Mouse (Mus musculus): ENCODE data around the gene Bckdha. TPM values are rescaled to one million over a fixed set of nuclear protein-coding genes. Genes with fewer than 3 reads are reported as not detected.

The Bckdha gene
- polyA plus RNA-seq, 1 experiment from 2014 or later: 43.2 TPM

DNA sequence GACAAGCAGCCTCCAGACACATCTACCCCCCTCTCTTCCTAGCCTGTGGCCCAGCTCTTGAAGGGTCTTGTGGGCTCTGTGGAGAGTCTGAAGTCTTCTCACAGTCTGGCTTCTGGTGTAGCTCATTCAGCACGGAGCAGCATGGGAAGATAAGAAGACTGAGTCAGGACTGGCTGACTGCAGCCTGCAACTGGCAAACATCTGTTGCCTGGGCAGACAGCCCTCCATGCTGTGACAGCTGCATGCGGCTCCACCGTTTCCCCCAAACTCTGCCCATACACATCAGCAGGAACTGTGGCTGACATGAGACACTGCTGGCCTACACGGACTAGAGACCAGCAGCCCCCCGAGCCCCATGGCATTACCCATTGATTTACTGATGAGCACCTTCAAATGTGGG is 33.9 kb downstream of the Bckdha start:
- DNase-seq (ENCODE audit: low spot score) (no peak), ATAC-seq (ENCODE audit: insufficient read depth, low FRiP score, low TSS enrichment) (no peak)
- Histone ChIP-seq H3K36me3 (ENCODE audit: control insufficient read depth, insufficient read depth, low read length) (peaks cover under 1% of the 10 kb centered on the region), H3K9ac (ENCODE audit: low read length) (no peak overlapping the region), H3K27me3 (ENCODE audit: control insufficient read depth, insufficient read depth, low read length) (peaks cover 15% of the 10 kb centered on the region), H3K4me1 (ENCODE audit: control insufficient read depth, insufficient read depth, low read length) (peaks cover 7% of the 10 kb centered on the region), H3K27ac (ENCODE audit: low read depth, low read length) (no peak overlapping the region), H3K4me2 (ENCODE audit: low read depth) (no peak overlapping the region), H3K4me3 (ENCODE audit: low read depth, low read length) (no peak overlapping the region), H3K9me3 (ENCODE audit: control insufficient read depth, low read length) (no peaks in the 10 kb centered on the region)
- 78% methylated on average over 5 of the region's 5 CpGs for WGBS

DNA sequence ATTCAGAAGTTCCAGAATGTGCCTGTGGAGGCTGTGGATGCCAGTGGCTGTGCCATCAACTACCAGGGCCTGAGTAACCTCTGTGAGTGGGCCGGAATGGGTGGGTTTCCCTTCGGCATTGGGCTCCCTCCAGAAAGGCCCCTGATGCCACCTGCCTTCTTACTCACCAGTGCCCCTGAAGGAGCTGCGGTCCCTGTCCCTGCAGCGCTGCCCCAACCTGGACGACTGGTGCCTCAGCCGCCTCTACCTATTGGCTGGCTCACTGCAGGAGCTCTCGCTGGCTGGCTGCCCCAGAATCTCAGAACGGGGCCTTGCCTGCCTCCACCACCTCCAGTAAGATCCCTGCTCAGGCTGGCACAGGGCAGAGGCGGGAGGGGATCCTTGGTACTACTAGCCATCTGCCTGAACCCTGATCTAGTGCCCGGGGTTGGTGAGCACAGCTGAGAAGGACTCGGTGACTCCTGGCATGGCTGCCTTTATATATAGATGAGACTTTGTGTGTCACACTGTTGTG is 34.9 kb downstream of the Bckdha start:
- 93% methylated on average over 11 of the region's 11 CpGs for WGBS
- ATAC-seq (ENCODE audit: insufficient read depth, low FRiP score, low TSS enrichment): no peak
- no peaks in the 10 kb centered on the region for H3K36me3 ChIP-seq (ENCODE audit: control insufficient read depth, insufficient read depth, low read length)
- H3K27ac ChIP-seq (ENCODE audit: low read depth, low read length): no peak overlapping the region
- H3K9me3 ChIP-seq (ENCODE audit: control insufficient read depth, low read length): no peaks in the 10 kb centered on the region
- no peak overlapping the region for H3K4me2 ChIP-seq (ENCODE audit: low read depth)
- DNase-seq (ENCODE audit: low spot score): no peak
- peaks cover 7% of the 10 kb centered on the region for H3K4me1 ChIP-seq (ENCODE audit: control insufficient read depth, insufficient read depth, low read length)
- H3K27me3 ChIP-seq (ENCODE audit: control insufficient read depth, insufficient read depth, low read length): peaks cover 14% of the 10 kb centered on the region
- no peak overlapping the region for H3K9ac ChIP-seq (ENCODE audit: low read length)
- H3K4me3 ChIP-seq (ENCODE audit: low read depth, low read length): no peak overlapping the region

DNA sequence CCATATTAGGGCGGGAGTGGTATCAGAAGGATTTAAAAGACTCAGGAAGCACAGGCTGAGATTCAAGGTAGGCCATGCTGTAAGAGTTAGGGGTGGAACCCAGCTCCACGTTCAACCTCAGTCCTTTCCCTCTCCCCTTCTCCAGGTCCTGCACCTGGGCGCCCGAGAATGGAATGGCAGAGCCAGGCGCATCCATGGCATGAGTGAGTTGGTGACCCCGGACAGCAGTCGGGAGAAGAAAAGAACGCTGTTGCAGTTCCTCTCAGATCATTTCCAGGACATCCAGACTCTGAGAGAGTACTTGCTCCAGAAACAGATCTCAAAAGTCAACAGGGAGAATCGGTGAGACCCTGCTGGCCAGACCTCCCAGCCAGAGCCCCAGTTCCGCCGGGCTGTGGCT is 38.0 kb downstream of the Bckdha start:
- Histone ChIP-seq H3K4me2 (ENCODE audit: low read depth) (no peak overlapping the region), H3K36me3 (ENCODE audit: control insufficient read depth, insufficient read depth, low read length) (no peaks in the 10 kb centered on the region), H3K4me1 (ENCODE audit: control insufficient read depth, insufficient read depth, low read length) (no peaks in the 10 kb centered on the region), H3K4me3 (ENCODE audit: low read depth, low read length) (no peak overlapping the region), H3K27ac (ENCODE audit: low read depth, low read length) (no peak overlapping the region), H3K27me3 (ENCODE audit: control insufficient read depth, insufficient read depth, low read length) (no peaks in the 10 kb centered on the region), H3K9me3 (ENCODE audit: control insufficient read depth, low read length) (no peaks in the 10 kb centered on the region), H3K9ac (ENCODE audit: low read length) (no peak overlapping the region)
- DNase-seq (ENCODE audit: low spot score): no peak
- ATAC-seq (ENCODE audit: insufficient read depth, low FRiP score, low TSS enrichment): no peak
- 91% methylated on average over 11 of the region's 11 CpGs for WGBS

DNA sequence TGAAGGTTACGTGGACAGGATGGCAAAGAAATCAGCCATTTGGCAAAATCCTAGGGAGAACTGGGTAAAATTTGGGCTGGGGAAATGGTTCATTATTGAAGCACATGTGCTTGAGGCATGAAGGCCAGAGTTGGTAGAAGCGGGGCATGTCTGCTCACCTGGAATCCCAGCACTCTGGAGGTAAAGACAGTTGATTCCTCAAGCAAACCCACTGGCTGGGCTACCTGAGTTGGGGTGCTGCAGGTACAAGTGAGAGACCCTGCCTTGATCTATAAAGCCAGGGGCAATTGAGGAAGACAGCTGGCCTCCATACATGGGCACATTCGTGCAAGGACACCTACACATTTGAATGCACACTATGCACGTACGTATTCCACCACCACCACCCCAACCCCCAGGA is 38.7 kb downstream of the Bckdha start:
- no peak overlapping the region for H3K4me3 ChIP-seq (ENCODE audit: low read depth, low read length)
- no peak overlapping the region for H3K9ac ChIP-seq (ENCODE audit: low read length)
- no peak overlapping the region for H3K27ac ChIP-seq (ENCODE audit: low read depth, low read length)
- no peaks in the 10 kb centered on the region for H3K27me3 ChIP-seq (ENCODE audit: control insufficient read depth, insufficient read depth, low read length)
- no peaks in the 10 kb centered on the region for H3K4me1 ChIP-seq (ENCODE audit: control insufficient read depth, insufficient read depth, low read length)
- 91% methylated on average over 5 of the region's 5 CpGs for WGBS
- H3K36me3 ChIP-seq (ENCODE audit: control insufficient read depth, insufficient read depth, low read length): no peaks in the 10 kb centered on the region
- no peaks in the 10 kb centered on the region for H3K9me3 ChIP-seq (ENCODE audit: control insufficient read depth, low read length)
- ATAC-seq (ENCODE audit: insufficient read depth, low FRiP score, low TSS enrichment): no peak
- no peak overlapping the region for H3K4me2 ChIP-seq (ENCODE audit: low read depth)
- no peak for DNase-seq (ENCODE audit: low spot score)

DNA sequence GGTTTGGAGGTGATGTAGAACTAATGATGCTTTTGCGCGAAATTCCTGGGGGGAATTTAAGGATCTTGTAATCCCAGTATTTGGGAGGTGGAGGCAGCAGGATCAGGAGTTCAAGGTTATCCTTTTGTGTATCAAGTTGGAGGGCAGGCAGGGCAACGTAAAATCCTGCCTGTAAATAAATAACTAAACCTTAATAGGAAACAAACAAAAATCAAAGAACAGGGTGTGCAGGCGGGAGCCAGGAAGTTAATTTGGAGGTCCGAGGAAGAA is 39.1 kb downstream of the Bckdha start:
- H3K36me3 ChIP-seq (ENCODE audit: control insufficient read depth, insufficient read depth, low read length): no peaks in the 10 kb centered on the region
- peak overlapping the region; percentile 35; the same call in 1 of the 2 replicates for H3K9ac ChIP-seq (ENCODE audit: low read length)
- peak overlapping the region; percentile 36 for H3K4me3 ChIP-seq (ENCODE audit: low read depth, low read length)
- H3K9me3 ChIP-seq (ENCODE audit: control insufficient read depth, low read length): no peaks in the 10 kb centered on the region
- ATAC-seq (ENCODE audit: insufficient read depth, low FRiP score, low TSS enrichment): no peak
- H3K27ac ChIP-seq (ENCODE audit: low read depth, low read length): no peak overlapping the region
- no peaks in the 10 kb centered on the region for H3K4me1 ChIP-seq (ENCODE audit: control insufficient read depth, insufficient read depth, low read length)
- peak overlapping the region; percentile 57 for H3K4me2 ChIP-seq (ENCODE audit: low read depth)
- no peak for DNase-seq (ENCODE audit: low spot score)
- 24% methylated on average over 5 of the region's 5 CpGs for WGBS
- H3K27me3 ChIP-seq (ENCODE audit: control insufficient read depth, insufficient read depth, low read length): no peaks in the 10 kb centered on the region

DNA sequence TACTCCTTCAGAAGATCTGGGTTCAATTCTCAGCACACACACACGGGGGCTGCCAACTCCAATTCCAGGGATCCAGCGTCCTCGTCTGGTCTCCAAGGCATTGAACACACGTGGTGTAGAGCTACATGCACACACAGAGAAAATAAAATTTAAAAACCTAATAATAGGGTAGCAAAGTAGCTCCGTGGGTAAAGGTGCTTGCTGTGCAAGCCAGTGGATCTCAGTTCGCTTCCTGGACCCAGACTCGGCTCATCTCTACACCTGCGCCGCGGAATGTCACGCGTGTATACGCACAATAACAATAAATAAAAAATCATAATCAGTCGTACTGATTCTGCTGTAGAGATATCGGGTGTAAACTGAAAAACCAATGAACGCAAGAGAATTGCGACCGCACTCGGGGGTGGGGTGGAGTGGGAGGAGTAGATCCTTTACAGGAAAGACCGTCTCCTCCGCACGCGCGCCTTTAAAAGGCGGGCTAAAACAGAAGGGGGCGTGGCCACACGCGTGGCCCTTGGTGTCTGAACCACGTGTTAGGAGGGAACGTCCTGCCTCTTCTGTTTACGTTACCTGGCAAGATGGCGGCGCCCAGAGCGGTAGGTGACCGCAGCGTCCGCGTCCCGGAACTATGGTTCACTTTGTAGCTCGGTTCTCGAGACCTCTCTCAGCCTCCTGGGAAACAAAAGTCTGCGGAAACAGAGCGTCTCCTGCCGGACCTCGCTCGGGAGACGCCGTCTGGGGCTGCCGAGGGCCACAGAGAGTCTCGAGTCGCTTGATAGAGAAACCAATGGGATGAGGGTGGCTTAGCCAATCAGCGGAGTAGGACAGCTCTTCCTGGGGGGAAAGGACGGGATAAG is 39.7 kb downstream of the Bckdha start, which contains the start of gene Dmac2:
Gene Dmac2, plus strand, starts transcription at position 550 of the 857 bp plus-strand sequence.
- no peak within 1 kb of the TSS for H3K27ac ChIP-seq (ENCODE audit: low read depth, low read length)
- ATAC-seq (ENCODE audit: insufficient read depth, low FRiP score, low TSS enrichment): peak; percentile 92
- no peaks in the 10 kb centered on the region for H3K27me3 ChIP-seq (ENCODE audit: control insufficient read depth, insufficient read depth, low read length)
- H3K9ac ChIP-seq (ENCODE audit: low read length): peak within 1 kb of the TSS; percentile 35; the same call in 1 of the 2 replicates
- WGBS: 1% methylated on average over 53 of the region's 53 CpGs
- H3K4me2 ChIP-seq (ENCODE audit: low read depth): peak within 1 kb of the TSS; percentile 57
- no peaks in the 10 kb centered on the region for H3K4me1 ChIP-seq (ENCODE audit: control insufficient read depth, insufficient read depth, low read length)
- H3K9me3 ChIP-seq (ENCODE audit: control insufficient read depth, low read length): no peaks in the 10 kb centered on the region
- H3K4me3 ChIP-seq (ENCODE audit: low read depth, low read length): peak within 1 kb of the TSS; percentile 36
- H3K36me3 ChIP-seq (ENCODE audit: control insufficient read depth, insufficient read depth, low read length): no peaks in the 10 kb centered on the region
- peak; percentile 94 for DNase-seq (ENCODE audit: low spot score)

DNA sequence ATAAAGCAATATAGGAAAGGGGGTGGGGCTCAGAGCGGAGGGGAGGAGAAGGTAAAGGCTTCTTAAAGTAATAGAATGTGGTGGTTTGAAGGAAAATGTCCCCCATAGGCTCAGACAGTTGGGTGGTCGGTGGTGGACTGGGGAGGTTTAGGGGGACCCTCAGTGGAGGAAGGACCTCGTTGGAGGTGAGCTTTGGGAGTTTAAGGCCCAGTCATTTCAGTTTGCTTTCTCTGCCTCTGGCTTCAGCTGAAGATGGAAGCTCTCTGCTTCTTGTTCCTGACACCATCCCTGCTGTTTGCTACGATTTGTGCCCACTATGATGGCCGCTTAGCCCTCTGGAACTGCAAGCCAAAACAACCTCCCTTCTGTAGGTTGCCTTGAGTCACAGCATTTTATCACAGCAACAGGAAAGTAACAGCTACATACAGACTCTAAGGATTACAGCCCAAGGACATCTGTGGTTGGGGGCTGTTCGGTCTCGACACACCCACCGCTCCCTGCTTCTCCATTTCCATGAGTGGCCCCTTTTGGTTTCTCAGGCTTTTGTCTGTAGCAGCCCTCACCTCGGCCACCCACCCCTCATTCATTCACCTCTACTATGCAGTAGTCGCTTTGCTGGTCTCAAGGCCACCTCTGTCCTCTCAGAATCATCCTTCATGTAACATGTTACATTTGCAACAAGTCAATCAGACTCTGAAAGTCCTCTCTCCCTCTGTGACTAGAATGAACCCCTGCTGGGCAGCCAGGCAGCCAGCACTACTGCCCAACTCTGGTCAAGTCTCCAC is 41.2 kb downstream of the Bckdha start:
- Histone ChIP-seq H3K27ac (ENCODE audit: low read depth, low read length) (no peak overlapping the region), H3K4me1 (ENCODE audit: control insufficient read depth, insufficient read depth, low read length) (no peaks in the 10 kb centered on the region), H3K4me3 (ENCODE audit: low read depth, low read length) (no peak overlapping the region), H3K4me2 (ENCODE audit: low read depth) (no peak overlapping the region), H3K9me3 (ENCODE audit: control insufficient read depth, low read length) (no peaks in the 10 kb centered on the region), H3K27me3 (ENCODE audit: control insufficient read depth, insufficient read depth, low read length) (no peaks in the 10 kb centered on the region), H3K36me3 (ENCODE audit: control insufficient read depth, insufficient read depth, low read length) (no peaks in the 10 kb centered on the region), H3K9ac (ENCODE audit: low read length) (no peak overlapping the region)
- no peak for ATAC-seq (ENCODE audit: insufficient read depth, low FRiP score, low TSS enrichment)
- DNase-seq (ENCODE audit: low spot score): no peak
- WGBS: 89% methylated on average over 10 of the region's 10 CpGs

DNA sequence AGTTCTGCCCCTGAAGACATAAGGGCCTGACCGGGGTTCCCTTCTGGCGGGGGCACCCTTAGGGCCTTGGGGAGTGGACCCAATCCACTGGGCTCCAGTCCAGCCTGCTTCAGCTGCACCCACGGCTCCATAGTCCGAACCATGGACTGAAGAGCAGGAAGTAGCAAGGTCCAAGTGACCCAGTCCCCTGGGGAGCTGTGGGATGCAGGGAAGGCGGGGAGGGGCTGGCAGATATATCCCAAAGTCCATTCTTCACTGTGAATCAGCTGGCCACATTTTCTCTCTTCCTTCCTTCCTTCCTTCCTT is 43.1 kb downstream of the Bckdha start, which contains the start of gene Erich4:
Gene Erich4, minus strand, starts transcription at position 187 of the 306 bp plus-strand sequence.
- no peak for DNase-seq (ENCODE audit: low spot score)
- WGBS: 88% methylated on average over 5 of the region's 5 CpGs
- no peak within 1 kb of the TSS for H3K9ac ChIP-seq (ENCODE audit: low read length)

More for the DNA sequence above, 43.1 kb downstream of the Bckdha start, which contains the start of gene Erich4:
- ATAC-seq (ENCODE audit: insufficient read depth, low FRiP score, low TSS enrichment): no peak
- no peaks in the 10 kb centered on the region for H3K27me3 ChIP-seq (ENCODE audit: control insufficient read depth, insufficient read depth, low read length)
- no peak within 1 kb of the TSS for H3K27ac ChIP-seq (ENCODE audit: low read depth, low read length)
- H3K36me3 ChIP-seq (ENCODE audit: control insufficient read depth, insufficient read depth, low read length): no peaks in the 10 kb centered on the region
- H3K4me2 ChIP-seq (ENCODE audit: low read depth): no peak within 1 kb of the TSS
- no peak within 1 kb of the TSS for H3K4me3 ChIP-seq (ENCODE audit: low read depth, low read length)
- no peaks in the 10 kb centered on the region for H3K4me1 ChIP-seq (ENCODE audit: control insufficient read depth, insufficient read depth, low read length)
- H3K9me3 ChIP-seq (ENCODE audit: control insufficient read depth, low read length): no peaks in the 10 kb centered on the region
